Mouse (Mus musculus): ENCODE measurements at regions not wholly inside any gene's neighbourhood (a gene's known extent, or its start where the extent isn't known, plus 50 kb on each side); places are given as distances from the start of the nearest gene placed in this dataset.

DNA sequence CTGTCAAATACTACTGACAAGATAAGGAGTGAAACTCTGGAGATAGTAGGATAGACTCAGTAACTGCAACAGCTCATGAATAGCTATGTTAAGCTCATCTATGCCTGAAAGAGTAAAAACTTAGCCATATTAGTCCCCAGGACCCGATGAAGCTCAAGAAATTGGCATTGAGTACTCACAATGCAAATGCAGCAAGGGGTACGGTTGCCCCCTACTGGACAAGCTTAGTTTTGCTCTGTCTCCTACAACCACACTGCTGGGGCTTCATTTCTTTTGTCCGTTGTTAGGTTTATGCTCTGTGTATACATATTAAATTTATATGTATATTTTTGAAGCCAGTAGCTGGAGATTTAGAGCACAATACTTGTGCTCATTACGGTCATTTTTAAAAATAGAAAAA is 74.4 kb upstream of the Mup5 start:
- peak; percentile 17 for DNase-seq (ENCODE audit: low read depth, low spot score)

DNA sequence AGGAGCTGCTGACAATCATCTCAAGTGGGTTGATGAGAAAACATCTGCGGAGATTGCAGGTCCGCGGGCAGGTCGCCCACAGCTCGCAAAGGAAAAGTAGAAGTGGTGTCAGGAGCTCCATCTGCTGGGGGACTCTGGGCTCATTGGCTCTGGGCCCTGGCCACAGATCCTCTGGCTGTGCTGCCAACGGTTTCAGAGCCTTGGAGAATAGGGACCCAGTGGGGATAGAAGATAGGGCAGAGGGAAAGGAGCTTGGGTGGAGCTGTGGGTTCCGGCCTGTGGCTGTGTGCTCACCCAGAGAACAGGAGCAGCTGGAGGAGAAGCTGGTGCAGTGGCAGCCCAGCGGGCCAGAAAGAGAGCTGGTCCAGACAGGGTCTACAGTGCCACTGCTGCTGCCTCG is 67.1 kb upstream of the Mup5 start:
- no peak for DNase-seq (ENCODE audit: low read depth, low spot score)

- no peak for DNase-seq (ENCODE audit: low read depth, low spot score)
Observed at GRCm38 (mm10) chr4:61898184-61898583, 63.2 kb upstream of the Mup5 start.

DNA sequence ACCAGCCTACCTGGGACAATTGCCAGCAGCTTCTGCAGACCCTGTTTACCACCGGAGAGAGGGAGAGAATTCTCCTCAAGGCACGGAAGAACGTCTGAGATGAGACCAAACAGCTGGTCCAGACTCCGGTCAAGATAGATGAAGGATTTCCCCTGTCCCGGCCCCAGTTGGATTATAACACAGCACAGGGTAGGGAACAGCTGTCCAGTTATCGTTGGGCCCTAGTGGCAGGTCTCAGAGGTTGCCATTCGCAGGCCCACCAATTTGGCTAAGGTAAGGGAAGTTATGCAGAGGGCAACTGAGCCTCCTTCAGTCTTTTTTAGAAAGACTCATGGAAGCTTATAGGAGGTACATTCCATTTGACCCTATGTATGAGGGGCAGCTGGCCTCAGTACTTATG is 62.1 kb upstream of the Mup5 start:
- DNase-seq (ENCODE audit: low read depth, low spot score), result no peak

Data from mesoderm, embryonic 11.5 days (tissue).